Mouse (Mus musculus): ENCODE measurements around the gene 1700001C19Rik. TPM values are rescaled to one million over a fixed set of nuclear protein-coding genes. Genes with fewer than 3 reads are reported as not detected.
A peak's percentile ranks its signal among the peaks of the same experiment; 100 is the strongest.

Gene 1700001C19Rik
- polyA plus RNA-seq, 1 experiment from 2014 or later, result 0.61 TPM

DNA sequence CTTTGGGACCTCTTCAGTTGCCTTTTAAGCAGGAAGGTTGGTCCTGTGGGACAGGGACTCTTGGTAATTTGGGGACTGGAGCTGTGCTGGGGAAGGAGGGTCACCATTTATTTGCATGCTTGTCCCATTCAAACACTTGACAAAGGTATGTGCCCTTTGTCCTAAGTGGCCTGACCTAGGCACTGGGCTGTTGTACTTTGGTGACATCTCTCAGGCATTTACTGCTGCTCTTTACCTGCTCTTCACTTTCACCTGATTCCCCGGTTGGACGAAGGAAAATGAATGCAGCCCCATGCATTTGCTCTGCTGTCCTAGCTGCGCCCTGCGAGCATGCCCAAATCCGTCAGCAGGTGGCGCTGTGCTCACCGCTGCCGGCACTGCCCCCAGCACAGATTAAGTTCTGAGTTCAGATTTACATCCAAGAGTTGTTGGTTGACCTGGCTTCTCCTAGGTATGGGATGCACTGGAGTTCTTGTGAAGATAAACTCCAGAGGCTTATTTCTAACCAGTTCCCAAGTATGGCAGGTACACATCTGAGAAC lies 36.3 kb upstream of the 1700001C19Rik start:
- WGBS, result 18% methylated on average over 8 of the region's 8 CpGs
- DNase-seq (ENCODE audit: low spot score), result peak; percentile 28

DNA sequence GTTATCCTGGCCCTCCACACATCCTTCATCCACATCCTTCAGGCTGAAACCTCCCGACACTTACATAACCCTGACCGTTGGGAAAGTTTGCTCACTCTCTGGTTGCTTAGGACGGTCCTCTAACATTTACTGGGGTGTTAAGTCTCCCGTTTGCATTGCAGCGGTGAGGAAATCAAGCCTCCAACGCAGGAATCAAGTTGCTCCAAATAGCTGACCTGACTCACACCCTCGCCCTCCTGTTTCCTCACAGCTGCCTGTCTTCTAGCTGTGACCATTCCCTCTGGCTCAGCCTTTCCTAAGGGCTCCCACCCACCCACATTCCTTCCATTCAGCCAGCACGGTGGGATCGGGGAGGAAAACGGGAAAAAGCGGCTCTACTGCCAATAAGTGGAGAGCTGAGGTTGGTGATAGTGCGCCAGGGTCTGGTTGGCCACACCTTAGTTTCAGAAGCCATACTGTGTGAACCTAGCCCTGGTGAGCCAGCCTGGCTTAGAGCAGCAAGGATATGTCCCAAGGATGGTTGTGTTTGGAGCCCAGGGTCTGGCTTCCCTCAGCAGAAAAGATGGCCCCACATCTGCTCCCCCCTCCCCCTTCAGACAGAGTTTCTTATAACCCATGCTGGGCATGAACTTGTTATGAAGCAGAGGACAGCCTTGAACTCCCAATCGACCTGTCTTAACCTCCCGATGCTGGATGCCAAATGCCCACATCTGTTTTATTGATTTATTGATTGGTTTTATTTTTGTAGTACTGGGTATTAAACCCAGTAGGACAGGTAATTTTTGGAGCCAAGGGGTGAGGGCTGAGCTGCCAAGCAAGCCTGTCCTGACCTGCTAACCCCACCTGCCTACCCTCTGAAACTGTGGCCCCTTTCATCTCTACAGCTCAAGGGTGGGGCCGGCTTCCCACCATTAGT lies 35.5 kb upstream of the 1700001C19Rik start:
- Histone ChIP-seq H3K36me3 (ENCODE audit: control insufficient read depth, insufficient read depth, low read length) (no peaks in the 10 kb centered on the region), H3K4me2 (ENCODE audit: low read length) (no peak overlapping the region), H3K27ac (ENCODE audit: low read depth, low read length) (no peak overlapping the region), H3K4me3 (ENCODE audit: low read depth, low read length) (no peak overlapping the region), H3K27me3 (replicated peaks; ENCODE audit: control insufficient read depth, insufficient read depth, low read length) (peaks cover 12% of the 10 kb centered on the region), H3K9ac (ENCODE audit: low read length) (no peak overlapping the region), H3K4me1 (ENCODE audit: control insufficient read depth, insufficient read depth, low read length) (peaks cover 7% of the 10 kb centered on the region), H3K9me3 (replicated peaks; ENCODE audit: control insufficient read depth, low read length) (no peaks in the 10 kb centered on the region)
- 57% methylated on average over 15 of the region's 15 CpGs for WGBS
- DNase-seq (ENCODE audit: low spot score) (no peak), ATAC-seq (no peak)

More for the DNA sequence above, 36.3 kb upstream of the 1700001C19Rik start:
- Histone ChIP-seq H3K4me1 (ENCODE audit: control insufficient read depth, insufficient read depth, low read length) (peaks cover 4% of the 10 kb centered on the region), H3K9me3 (replicated peaks; ENCODE audit: control insufficient read depth, low read length) (no peaks in the 10 kb centered on the region), H3K27me3 (replicated peaks; ENCODE audit: control insufficient read depth, insufficient read depth, low read length) (peaks cover 6% of the 10 kb centered on the region; the same call in 1 of the 2 replicates), H3K36me3 (ENCODE audit: control insufficient read depth, insufficient read depth, low read length) (no peaks in the 10 kb centered on the region), H3K27ac (ENCODE audit: low read depth, low read length) (no peak overlapping the region), H3K9ac (ENCODE audit: low read length) (no peak overlapping the region), H3K4me2 (ENCODE audit: low read length) (no peak overlapping the region), H3K4me3 (ENCODE audit: low read depth, low read length) (no peak overlapping the region)
- ATAC-seq, result no peak

DNA sequence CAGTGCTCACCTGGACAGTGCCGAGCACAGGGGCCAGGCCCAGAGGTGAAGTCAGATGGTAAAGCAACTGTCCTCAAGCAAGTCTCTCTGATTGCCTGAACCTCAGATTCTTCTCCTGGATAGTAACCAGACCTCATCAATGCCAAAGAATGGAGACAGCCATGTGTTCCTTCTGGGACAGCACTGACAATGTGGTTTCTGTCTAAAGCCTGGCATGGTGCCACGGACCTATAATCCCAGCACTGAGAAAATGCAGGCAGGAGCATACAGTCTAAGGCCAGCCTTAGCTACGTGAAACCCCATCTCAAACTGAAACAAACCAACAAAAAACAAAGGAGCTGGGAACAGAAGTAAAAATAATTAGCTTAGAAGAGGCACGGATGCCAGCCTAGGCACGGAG lies 33.5 kb upstream of the 1700001C19Rik start:
- peak; percentile 60; the same call in 1 of the 2 replicates for ATAC-seq
- peak; percentile 64 for DNase-seq (ENCODE audit: low spot score)
- Histone ChIP-seq H3K27ac (ENCODE audit: low read depth, low read length) (no peak overlapping the region), H3K36me3 (ENCODE audit: control insufficient read depth, insufficient read depth, low read length) (no peaks in the 10 kb centered on the region), H3K9ac (ENCODE audit: low read length) (no peak overlapping the region), H3K9me3 (replicated peaks; ENCODE audit: control insufficient read depth, low read length) (no peaks in the 10 kb centered on the region), H3K4me1 (ENCODE audit: control insufficient read depth, insufficient read depth, low read length) (peaks cover 7% of the 10 kb centered on the region), H3K4me2 (ENCODE audit: low read length) (no peak overlapping the region), H3K4me3 (ENCODE audit: low read depth, low read length) (no peak overlapping the region), H3K27me3 (replicated peaks; ENCODE audit: control insufficient read depth, insufficient read depth, low read length) (peaks cover 28% of the 10 kb centered on the region)
- WGBS, result 47% methylated on average over 5 of the region's 5 CpGs

DNA sequence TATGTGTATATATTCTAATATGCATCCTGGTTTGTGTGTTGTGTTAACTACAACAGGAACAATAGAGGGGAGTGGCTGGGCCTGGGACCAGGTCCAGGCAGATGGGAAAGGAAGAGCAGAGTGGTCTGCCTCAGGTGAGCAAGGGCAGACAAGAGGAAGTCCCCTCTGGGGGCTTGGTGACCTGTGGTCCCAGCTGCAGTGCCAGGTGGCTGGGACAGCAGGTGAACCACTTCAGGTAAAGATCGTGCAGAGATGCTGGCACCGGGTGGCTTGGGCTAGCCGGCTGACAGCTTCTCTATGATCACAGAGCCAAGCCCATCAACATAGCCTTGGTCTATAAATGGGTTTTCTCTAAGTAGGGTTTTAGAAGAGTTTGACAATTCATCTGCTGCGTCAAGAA lies 32.9 kb upstream of the 1700001C19Rik start:
- Histone ChIP-seq H3K9ac (ENCODE audit: low read length) (no peak overlapping the region), H3K4me1 (ENCODE audit: control insufficient read depth, insufficient read depth, low read length) (peaks cover 7% of the 10 kb centered on the region), H3K4me2 (ENCODE audit: low read length) (no peak overlapping the region), H3K27me3 (replicated peaks; ENCODE audit: control insufficient read depth, insufficient read depth, low read length) (peaks cover 28% of the 10 kb centered on the region), H3K27ac (ENCODE audit: low read depth, low read length) (no peak overlapping the region), H3K36me3 (ENCODE audit: control insufficient read depth, insufficient read depth, low read length) (no peaks in the 10 kb centered on the region), H3K9me3 (replicated peaks; ENCODE audit: control insufficient read depth, low read length) (no peaks in the 10 kb centered on the region), H3K4me3 (ENCODE audit: low read depth, low read length) (no peak overlapping the region)
- 87% methylated on average over 4 of the region's 4 CpGs for WGBS
- DNase-seq (ENCODE audit: low spot score), result no peak
- no peak for ATAC-seq

DNA sequence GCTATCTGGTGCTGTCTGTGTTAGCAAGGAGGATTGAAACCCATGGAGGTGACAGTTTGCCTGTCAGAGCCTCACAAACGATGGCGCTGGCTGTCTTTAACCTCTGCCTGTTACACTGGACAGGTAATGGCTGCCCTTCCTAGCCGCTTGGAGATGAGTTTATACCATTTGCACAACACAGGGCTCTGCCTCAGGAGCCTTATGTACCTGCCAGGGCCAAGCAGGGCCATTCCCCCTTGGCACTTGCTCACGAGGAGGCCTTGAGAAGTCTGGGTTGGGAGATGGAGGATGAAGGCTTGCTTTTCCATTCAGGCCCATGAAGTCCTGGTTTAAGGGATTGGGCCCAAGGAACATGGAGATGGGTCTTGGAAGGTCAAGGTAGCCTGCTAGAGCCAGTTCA lies 32.5 kb upstream of the 1700001C19Rik start:
- Histone ChIP-seq H3K36me3 (ENCODE audit: control insufficient read depth, insufficient read depth, low read length) (no peaks in the 10 kb centered on the region), H3K4me1 (ENCODE audit: control insufficient read depth, insufficient read depth, low read length) (peaks cover 7% of the 10 kb centered on the region), H3K9ac (ENCODE audit: low read length) (no peak overlapping the region), H3K27me3 (replicated peaks; ENCODE audit: control insufficient read depth, insufficient read depth, low read length) (peaks cover 28% of the 10 kb centered on the region), H3K27ac (ENCODE audit: low read depth, low read length) (no peak overlapping the region), H3K4me3 (ENCODE audit: low read depth, low read length) (no peak overlapping the region), H3K9me3 (replicated peaks; ENCODE audit: control insufficient read depth, low read length) (no peaks in the 10 kb centered on the region), H3K4me2 (ENCODE audit: low read length) (no peak overlapping the region)
- WGBS, result 89% methylated on average over 4 of the region's 4 CpGs
- DNase-seq (ENCODE audit: low spot score) (no peak), ATAC-seq (no peak)

DNA sequence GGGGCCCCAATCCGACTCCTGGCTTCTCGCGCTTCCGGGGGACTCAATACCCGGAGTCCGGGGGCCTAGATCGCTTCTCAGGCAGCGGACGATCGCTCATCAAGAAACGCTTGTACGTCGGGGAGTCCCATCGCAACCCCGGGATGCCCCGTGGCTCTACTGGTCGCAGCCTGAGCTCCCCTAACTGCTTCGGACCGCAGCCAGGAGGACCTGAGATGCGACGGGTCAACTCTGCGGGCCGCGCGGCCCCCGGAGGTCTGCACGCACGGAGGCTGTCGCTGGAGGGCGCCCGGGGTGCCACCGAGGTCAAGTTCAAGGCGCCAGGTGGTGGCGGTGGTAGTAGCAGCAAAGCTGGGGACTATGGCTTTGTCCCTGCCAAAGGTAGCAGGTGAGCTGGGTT lies 31.3 kb upstream of the 1700001C19Rik start:
- Histone ChIP-seq H3K4me3 (ENCODE audit: low read depth, low read length) (no peak overlapping the region), H3K4me1 (ENCODE audit: control insufficient read depth, insufficient read depth, low read length) (peaks cover 7% of the 10 kb centered on the region), H3K4me2 (ENCODE audit: low read length) (0 out of 2 replicates have a peak overlapping the region, but pooled peaks have one; percentile 3), H3K27ac (ENCODE audit: low read depth, low read length) (no peak overlapping the region), H3K36me3 (ENCODE audit: control insufficient read depth, insufficient read depth, low read length) (no peaks in the 10 kb centered on the region), H3K9me3 (replicated peaks; ENCODE audit: control insufficient read depth, low read length) (no peaks in the 10 kb centered on the region), H3K9ac (ENCODE audit: low read length) (no peak overlapping the region), H3K27me3 (replicated peaks; ENCODE audit: control insufficient read depth, insufficient read depth, low read length) (peaks cover 28% of the 10 kb centered on the region)
- ATAC-seq (no peak), DNase-seq (ENCODE audit: low spot score) (no peak)
- 7% methylated on average over 34 of the region's 34 CpGs for WGBS

DNA sequence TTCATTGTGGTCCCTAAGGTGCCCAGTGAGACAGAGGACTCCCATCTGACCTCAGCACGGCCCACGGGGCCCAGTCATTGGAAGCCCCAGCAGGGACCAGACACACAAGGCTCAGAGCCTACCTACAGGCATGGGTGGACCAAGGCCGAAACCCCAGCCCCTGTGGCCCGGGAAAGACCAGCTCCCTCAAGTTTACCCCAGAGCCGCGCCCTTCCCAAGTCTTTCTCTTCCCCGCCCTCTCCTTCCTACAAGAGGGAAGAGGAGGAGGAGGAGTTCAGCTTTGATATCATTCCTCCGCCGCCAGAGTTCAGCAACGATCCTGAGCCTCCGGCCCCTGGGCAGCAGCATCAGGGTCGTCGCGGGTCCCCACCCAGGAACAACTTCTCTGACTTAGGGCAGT lies 30.9 kb upstream of the 1700001C19Rik start:
- peaks cover 7% of the 10 kb centered on the region for H3K4me1 ChIP-seq (ENCODE audit: control insufficient read depth, insufficient read depth, low read length)
- WGBS, result 19% methylated on average over 11 of the region's 14 CpGs
- H3K27ac ChIP-seq (ENCODE audit: low read depth, low read length), result no peak overlapping the region
- no peak overlapping the region for H3K9ac ChIP-seq (ENCODE audit: low read length)
- H3K4me2 ChIP-seq (ENCODE audit: low read length), result 0 out of 2 replicates have a peak overlapping the region, but pooled peaks have one; percentile 3
- no peaks in the 10 kb centered on the region for H3K36me3 ChIP-seq (ENCODE audit: control insufficient read depth, insufficient read depth, low read length)
- H3K27me3 ChIP-seq (replicated peaks; ENCODE audit: control insufficient read depth, insufficient read depth, low read length), result peaks cover 28% of the 10 kb centered on the region
- ATAC-seq, result no peak
- DNase-seq (ENCODE audit: low spot score), result no peak
- H3K9me3 ChIP-seq (replicated peaks; ENCODE audit: control insufficient read depth, low read length), result no peaks in the 10 kb centered on the region
- no peak overlapping the region for H3K4me3 ChIP-seq (ENCODE audit: low read depth, low read length)

DNA sequence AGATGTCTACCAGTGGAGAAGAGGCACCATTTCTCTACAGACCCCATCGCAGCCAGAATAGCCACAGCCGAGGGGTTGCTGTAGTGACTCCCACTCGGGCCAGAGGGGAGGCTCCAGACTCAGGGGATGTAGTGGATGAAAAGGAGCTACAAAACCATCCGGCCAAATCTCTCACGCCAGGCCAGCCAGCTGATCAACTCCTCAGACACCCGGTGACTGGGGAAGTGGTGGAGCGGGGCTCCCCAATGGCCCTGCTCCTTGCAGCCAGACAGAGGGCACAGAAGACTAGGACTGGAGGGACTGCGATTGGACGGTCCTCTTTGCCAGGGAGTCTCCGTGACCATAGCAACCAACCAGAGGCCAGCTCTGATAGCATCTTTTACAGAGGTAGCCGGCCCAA lies 30.5 kb upstream of the 1700001C19Rik start:
- H3K9ac ChIP-seq (ENCODE audit: low read length), result no peak overlapping the region
- H3K4me1 ChIP-seq (ENCODE audit: control insufficient read depth, insufficient read depth, low read length), result peaks cover 7% of the 10 kb centered on the region
- H3K9me3 ChIP-seq (replicated peaks; ENCODE audit: control insufficient read depth, low read length), result no peaks in the 10 kb centered on the region
- DNase-seq (ENCODE audit: low spot score) (no peak), ATAC-seq (no peak)
- no peak overlapping the region for H3K4me3 ChIP-seq (ENCODE audit: low read depth, low read length)
- H3K27ac ChIP-seq (ENCODE audit: low read depth, low read length), result no peak overlapping the region
- H3K27me3 ChIP-seq (replicated peaks; ENCODE audit: control insufficient read depth, insufficient read depth, low read length), result peaks cover 28% of the 10 kb centered on the region
- no peaks in the 10 kb centered on the region for H3K36me3 ChIP-seq (ENCODE audit: control insufficient read depth, insufficient read depth, low read length)
- WGBS, result 58% methylated on average over 11 of the region's 11 CpGs
- no peak overlapping the region for H3K4me2 ChIP-seq (ENCODE audit: low read length)

DNA sequence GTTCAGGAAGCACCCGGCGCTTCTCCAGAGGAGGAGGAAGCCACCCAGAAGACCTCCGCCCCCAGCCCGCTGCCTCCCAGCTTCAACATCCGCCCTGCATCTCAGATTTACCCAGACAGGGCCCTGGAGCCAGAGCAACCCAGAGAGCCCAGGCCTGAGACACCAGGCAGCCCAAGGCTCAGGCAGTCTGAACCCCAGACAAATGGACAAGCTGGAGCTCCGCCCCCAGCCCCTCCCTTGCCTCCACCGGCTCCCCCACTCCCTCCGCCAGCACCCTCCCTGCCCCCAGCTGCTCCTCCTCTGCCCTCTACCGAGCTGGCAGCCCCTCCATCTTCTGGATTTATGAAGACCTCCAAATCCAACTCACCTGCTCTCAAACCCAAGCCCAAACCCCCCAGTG lies 29.1 kb upstream of the 1700001C19Rik start:
- H3K4me3 ChIP-seq (ENCODE audit: low read depth, low read length), result no peak overlapping the region
- no peaks in the 10 kb centered on the region for H3K9me3 ChIP-seq (replicated peaks; ENCODE audit: control insufficient read depth, low read length)
- H3K4me1 ChIP-seq (ENCODE audit: control insufficient read depth, insufficient read depth, low read length), result peaks cover 7% of the 10 kb centered on the region
- 54% methylated on average over 9 of the region's 9 CpGs for WGBS
- ATAC-seq (no peak), DNase-seq (ENCODE audit: low spot score) (no peak)
- H3K27me3 ChIP-seq (replicated peaks; ENCODE audit: control insufficient read depth, insufficient read depth, low read length), result peaks cover 28% of the 10 kb centered on the region
- H3K36me3 ChIP-seq (ENCODE audit: control insufficient read depth, insufficient read depth, low read length), result no peaks in the 10 kb centered on the region
- no peak overlapping the region for H3K9ac ChIP-seq (ENCODE audit: low read length)
- H3K4me2 ChIP-seq (ENCODE audit: low read length), result no peak overlapping the region
- H3K27ac ChIP-seq (ENCODE audit: low read depth, low read length), result no peak overlapping the region

Data from forebrain, embryonic 14.5 days (tissue).